Mouse (Mus musculus): ENCODE results near the gene Ret. TPM values are rescaled to one million over a fixed set of nuclear protein-coding genes. Genes with fewer than 3 reads are reported as not detected.

The Ret gene
- polyA plus RNA-seq, 1 experiment from 2014 or later, result 0.05 TPM

GRCm38 (mm10) chr6:118127198-118127597 is 70.3 kb downstream of the Ret start:
- peak overlapping the region; percentile 11; the same call in 1 of the 2 replicates for H3K27ac ChIP-seq (ENCODE audit: low read depth)
- DNase-seq, result no peak

GRCm38 (mm10) chr6:118126577-118126976 is 70.9 kb downstream of the Ret start:
- Histone ChIP-seq H3K27ac (ENCODE audit: low read depth) (no peak overlapping the region), H3K36me3 (replicated peaks; ENCODE audit: insufficient read depth, low read length) (peaks cover 23% of the 10 kb centered on the region), H3K4me3 (ENCODE audit: low read depth, low read length) (no peak overlapping the region), H3K27me3 (ENCODE audit: insufficient read depth, low read length) (no peaks in the 10 kb centered on the region), H3K9ac (replicated peaks) (no peak overlapping the region), H3K4me1 (ENCODE audit: insufficient read depth) (peaks cover 10% of the 10 kb centered on the region; the same call in 1 of the 2 replicates), H3K4me2 (ENCODE audit: low read depth, low read length) (no peak overlapping the region), H3K9me3 (ENCODE audit: low read length) (no peaks in the 10 kb centered on the region)
- no peak for TF ChIP-seq CTCF (IDR thresholded peaks at IDR 0.05; ENCODE audit: low read depth)
- no peak for TF ChIP-seq EP300 (IDR thresholded peaks at IDR 0.05; ENCODE audit: low read depth)
- DNase-seq (no peak), ATAC-seq (no peak)

More at GRCm38 (mm10) chr6:118127198-118127597, 70.3 kb downstream of the Ret start:
- Histone ChIP-seq H3K9ac (replicated peaks) (no peak overlapping the region), H3K4me2 (ENCODE audit: low read depth, low read length) (peak overlapping the region; percentile 22; the same call in 1 of the 2 replicates), H3K4me3 (ENCODE audit: low read depth, low read length) (no peak overlapping the region), H3K9me3 (ENCODE audit: low read length) (no peaks in the 10 kb centered on the region), H3K27me3 (ENCODE audit: insufficient read depth, low read length) (no peaks in the 10 kb centered on the region), H3K36me3 (replicated peaks; ENCODE audit: insufficient read depth, low read length) (peaks cover 19% of the 10 kb centered on the region), H3K4me1 (ENCODE audit: insufficient read depth) (peaks cover 10% of the 10 kb centered on the region; the same call in 1 of the 2 replicates)
- ATAC-seq, result no peak
- TF ChIP-seq EP300 (IDR thresholded peaks at IDR 0.05; ENCODE audit: low read depth), result no peak
- TF ChIP-seq CTCF (IDR thresholded peaks at IDR 0.05; ENCODE audit: low read depth), result no peak
- WGBS (ENCODE audit: insufficient replicate concordance), result 35% methylated on average over 7 of the region's 7 CpGs

GRCm38 (mm10) chr6:118122767-118123166 is 74.8 kb downstream of the Ret start:
- Histone ChIP-seq H3K4me2 (ENCODE audit: low read depth, low read length) (no peak overlapping the region), H3K4me1 (ENCODE audit: insufficient read depth) (peaks cover 6% of the 10 kb centered on the region; the same call in 1 of the 2 replicates), H3K4me3 (ENCODE audit: low read depth, low read length) (no peak overlapping the region), H3K27ac (ENCODE audit: low read depth) (no peak overlapping the region), H3K27me3 (ENCODE audit: insufficient read depth, low read length) (no peaks in the 10 kb centered on the region), H3K9ac (replicated peaks) (no peak overlapping the region), H3K9me3 (ENCODE audit: low read length) (no peaks in the 10 kb centered on the region), H3K36me3 (replicated peaks; ENCODE audit: insufficient read depth, low read length) (peaks cover 34% of the 10 kb centered on the region)
- 86% methylated on average over 1 of the region's 1 CpGs for WGBS (ENCODE audit: insufficient replicate concordance)
- DNase-seq (no peak), ATAC-seq (no peak)
- TF ChIP-seq EP300 (IDR thresholded peaks at IDR 0.05; ENCODE audit: low read depth), result no peak
- no peak for TF ChIP-seq CTCF (IDR thresholded peaks at IDR 0.05; ENCODE audit: low read depth)

- ATAC-seq (no peak), DNase-seq (no peak)
- Histone ChIP-seq H3K9me3 (ENCODE audit: low read length) (no peaks in the 10 kb centered on the region), H3K4me3 (ENCODE audit: low read depth, low read length) (no peak overlapping the region), H3K27me3 (ENCODE audit: insufficient read depth, low read length) (no peaks in the 10 kb centered on the region), H3K36me3 (replicated peaks; ENCODE audit: insufficient read depth, low read length) (peaks cover 14% of the 10 kb centered on the region; the same call in 1 of the 2 replicates), H3K9ac (replicated peaks) (no peak overlapping the region), H3K27ac (ENCODE audit: low read depth) (no peak overlapping the region), H3K4me2 (ENCODE audit: low read depth, low read length) (no peak overlapping the region), H3K4me1 (ENCODE audit: insufficient read depth) (no peaks in the 10 kb centered on the region)
- 57% methylated on average over 1 of the region's 1 CpGs for WGBS (ENCODE audit: insufficient replicate concordance)
- TF ChIP-seq EP300 (IDR thresholded peaks at IDR 0.05; ENCODE audit: low read depth) (no peak), CTCF (IDR thresholded peaks at IDR 0.05; ENCODE audit: low read depth) (peak; percentile 44; the same call in 1 of the 2 replicates)
Observed at GRCm38 (mm10) chr6:118111810-118112209, 85.7 kb downstream of the Ret start.

Other genes with a start within 250 kb of the Ret start
- gene Rasgef1a, start 186.3 kb downstream of the Ret start, polyA plus RNA-seq (2015; fragmentation: Nextera tagmentation; extraction: Ambion mirVana), result 0.06 and 0.11 TPM in 2 replicates
- 6.1 and 6.3 TPM in 2 replicates for gene Csgalnact2, start 58.6 kb downstream of the Ret start, polyA plus RNA-seq (2015; fragmentation: Nextera tagmentation; extraction: Ambion mirVana)
- 6.5 and 8.5 TPM in 2 replicates for gene Bms1, start 221.8 kb upstream of the Ret start, polyA plus RNA-seq (2015; fragmentation: Nextera tagmentation; extraction: Ambion mirVana)

Measured in liver, postnatal 0 days (tissue).